Mouse (Mus musculus) limb, embryonic 11.5 days (tissue): ENCODE measurements at regions not wholly inside any gene's neighbourhood (a gene's known extent, or its start where the extent isn't known, plus 50 kb on each side); places are given as distances from the start of the nearest gene placed in this dataset.

Experiments used
- ATAC-seq: fragments of 200-750 bp; cut with Nextera tagmentation; 2 replicates; pipeline ENCODE4 v1.8.0; 2017; ENCODE audit warnings: low read depth; ENCODE audit not compliant: insufficient number of reproducible peaks, low FRiP score, low TSS enrichment
- DNase-seq: peaks from one replicate; pipeline ENCODE4 v3.0.0-alpha.2; 2015; ENCODE audit warnings: low spot score
- H3K27ac ChIP-seq: fragments of 300-500 bp; sonication (generic); replicated peaks from 2 replicates; pipeline ENCODE4 v1.5.1; 2014; ENCODE audit warnings: low read depth, mild to moderate bottlenecking, low read length
- H3K27me3 ChIP-seq: fragments of 300-500 bp; sonication (generic); 2 replicates; pipeline ENCODE4 v1.6.1; 2014; ENCODE audit warnings: mild to moderate bottlenecking, low read length, mixed read lengths; ENCODE audit not compliant: control insufficient read depth, insufficient read depth
- H3K36me3 ChIP-seq: fragments of 300-500 bp; sonication (generic); 2 replicates; pipeline ENCODE4 v1.6.1; 2014; ENCODE audit warnings: mild to moderate bottlenecking, low read length, moderate library complexity, mixed read lengths; ENCODE audit not compliant: control insufficient read depth, insufficient read depth
- H3K4me1 ChIP-seq: fragments of 300-500 bp; sonication (generic); 2 replicates; pipeline ENCODE4 v1.6.1; 2014; ENCODE audit warnings: low read length, mixed read lengths; ENCODE audit not compliant: control insufficient read depth, insufficient read depth
- H3K4me2 ChIP-seq: fragments of 300-500 bp; sonication (generic); 2 replicates; pipeline ENCODE4 v1.6.1; 2014; ENCODE audit warnings: low read depth, mild to moderate bottlenecking, moderate library complexity; ENCODE audit not compliant: severe bottlenecking
- H3K4me3 ChIP-seq: fragments of 300-500 bp; sonication (generic); 2 replicates; pipeline ENCODE4 v1.5.1; 2014; ENCODE audit warnings: low read depth, low read length
- H3K9ac ChIP-seq: fragments of 300-500 bp; sonication (generic); 2 replicates; pipeline ENCODE4 v1.6.1; 2014; ENCODE audit warnings: mild to moderate bottlenecking, low read length
- H3K9me3 ChIP-seq: fragments of 300-500 bp; sonication (generic); 2 replicates; pipeline ENCODE4 v1.6.1; 2016; ENCODE audit warnings: low read length; ENCODE audit not compliant: control insufficient read depth
- WGBS: fragments of 180-500 bp; shearing (Covaris S2); extraction: QIAGEN DNeasy Blood & Tissue Kit; methylation state at CpG from one replicate; pipeline ENCODE4 v1.1.7; 2014; 5-methylcytosine and 5-hydroxymethylcytosine counted together

- no peaks in the 10 kb centered on the region for H3K27me3 ChIP-seq
- no peak overlapping the region for H3K4me2 ChIP-seq
- H3K36me3 ChIP-seq = no peaks in the 10 kb centered on the region
- no peak for DNase-seq
- H3K9ac ChIP-seq = no peak overlapping the region
- H3K4me3 ChIP-seq = no peak overlapping the region
- WGBS = 77% methylated on average over 7 of the region's 7 CpGs
- H3K4me1 ChIP-seq = no peaks in the 10 kb centered on the region
- H3K9me3 ChIP-seq = no peaks in the 10 kb centered on the region
- H3K27ac ChIP-seq = no peak overlapping the region
- no peak for ATAC-seq
Observed at GRCm38 (mm10) chr10:92593947-92594460, 128.2 kb downstream of the Nedd1 start.

DNA sequence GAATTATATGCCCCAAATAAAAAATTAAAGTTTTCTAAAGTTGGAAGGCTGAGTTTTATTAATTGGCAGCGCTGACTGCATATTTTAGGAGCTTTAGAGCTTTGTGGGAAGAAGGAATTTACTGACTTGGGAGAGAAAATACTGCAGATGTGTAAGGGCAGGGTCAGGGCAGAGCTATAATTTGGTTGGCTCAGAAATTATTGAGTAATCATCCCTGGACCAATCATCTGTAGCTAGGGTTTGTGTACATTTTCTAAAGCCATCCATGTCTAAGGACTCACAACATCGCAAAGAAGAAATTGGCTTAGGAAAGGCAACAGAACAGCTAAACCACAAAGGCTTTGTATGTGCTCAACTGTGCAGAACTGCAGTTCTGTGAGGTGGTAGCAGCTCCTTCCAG, 143.3 kb downstream of the Nedd1 start:
- H3K9ac ChIP-seq = no peak overlapping the region
- H3K4me2 ChIP-seq = no peak overlapping the region
- 84% methylated on average over 2 of the region's 2 CpGs for WGBS
- no peaks in the 10 kb centered on the region for H3K27me3 ChIP-seq
- no peak for ATAC-seq
- H3K4me3 ChIP-seq = no peak overlapping the region
- no peaks in the 10 kb centered on the region for H3K4me1 ChIP-seq
- H3K27ac ChIP-seq = no peak overlapping the region
- no peak for DNase-seq
- no peaks in the 10 kb centered on the region for H3K9me3 ChIP-seq
- H3K36me3 ChIP-seq = no peaks in the 10 kb centered on the region

DNA sequence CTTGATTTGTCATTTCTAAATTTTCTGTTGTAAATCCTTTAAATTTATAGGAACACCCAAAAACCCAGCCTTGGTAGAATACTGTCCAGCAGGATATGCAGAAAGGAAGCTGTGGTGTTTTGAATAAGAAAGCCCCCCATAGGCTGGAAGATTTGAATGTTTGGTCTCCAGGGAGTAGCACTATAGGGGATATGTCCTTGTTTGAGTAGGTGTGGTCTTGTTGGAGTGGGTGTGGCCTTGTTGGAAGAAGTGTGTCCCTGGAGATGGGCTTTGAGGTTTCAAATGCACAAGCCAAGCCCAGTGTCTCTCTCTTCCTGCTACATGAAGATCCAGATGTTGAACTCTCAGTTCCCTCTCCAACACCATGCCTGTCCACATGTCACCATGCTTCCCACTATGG, 151.7 kb downstream of the Nedd1 start:
- Histone ChIP-seq H3K27me3 (no peaks in the 10 kb centered on the region), H3K4me2 (no peak overlapping the region), H3K36me3 (no peaks in the 10 kb centered on the region), H3K27ac (no peak overlapping the region), H3K4me3 (no peak overlapping the region), H3K4me1 (no peaks in the 10 kb centered on the region), H3K9ac (no peak overlapping the region), H3K9me3 (no peaks in the 10 kb centered on the region)
- ATAC-seq (no peak), DNase-seq (no peak)

- no peak overlapping the region for H3K4me3 ChIP-seq
- no peak overlapping the region for H3K4me2 ChIP-seq
- no peaks in the 10 kb centered on the region for H3K9me3 ChIP-seq
- DNase-seq = peak; percentile 27
- no peaks in the 10 kb centered on the region for H3K27me3 ChIP-seq
- no peaks in the 10 kb centered on the region for H3K36me3 ChIP-seq
- ATAC-seq = no peak
- peaks cover 3% of the 10 kb centered on the region; the same call in 1 of the 2 replicates for H3K4me1 ChIP-seq
- 65% methylated on average over 4 of the region's 4 CpGs for WGBS
- H3K9ac ChIP-seq = no peak overlapping the region
- H3K27ac ChIP-seq = no peak overlapping the region
Observed at GRCm38 (mm10) chr10:92557463-92557862, 164.8 kb downstream of the Nedd1 start.

DNA sequence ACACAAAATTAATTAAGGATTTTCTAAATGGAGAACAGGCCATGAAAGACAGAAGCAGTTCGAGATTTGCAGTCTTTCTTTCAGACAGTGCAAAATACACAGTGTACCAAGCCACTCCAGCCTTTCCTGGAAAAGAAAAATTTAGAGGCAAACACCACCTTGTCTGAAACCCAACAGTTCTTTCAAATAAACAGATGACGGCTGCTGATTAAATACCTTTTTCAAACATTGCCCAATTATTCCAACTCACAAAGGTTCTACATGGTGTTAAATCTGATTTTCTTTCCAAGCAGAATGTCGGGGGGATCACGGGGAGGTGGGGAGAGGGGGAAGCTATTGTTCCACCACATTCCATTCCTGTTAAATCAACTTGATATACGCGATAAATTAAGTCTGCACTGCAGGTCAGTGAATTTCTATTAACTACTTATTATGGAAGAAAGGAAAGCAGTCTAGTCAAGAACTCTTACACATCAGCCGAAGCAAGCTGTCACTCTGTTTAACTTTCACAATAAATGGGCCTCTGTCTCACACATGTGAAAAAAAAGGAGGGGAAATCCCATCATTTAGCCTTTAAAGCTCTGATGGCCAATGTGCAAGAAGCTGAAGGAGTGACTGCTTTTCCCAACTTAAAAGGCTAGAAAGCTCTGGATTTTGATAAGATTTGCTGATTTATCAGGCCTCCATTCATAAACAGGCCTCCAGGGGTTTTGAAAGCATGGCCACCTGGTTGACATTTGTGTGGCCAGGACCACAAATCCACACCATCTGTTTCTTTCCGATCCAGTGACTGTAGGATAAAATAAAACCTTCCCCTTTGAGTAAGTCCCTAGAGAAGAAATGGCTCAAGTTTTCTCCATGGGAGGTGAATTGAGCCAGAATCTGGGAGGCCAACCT, 165.4 kb downstream of the Nedd1 start:
- peak overlapping the region; percentile 17; the same call in 1 of the 2 replicates for H3K4me2 ChIP-seq
- no peak overlapping the region for H3K27ac ChIP-seq
- H3K9ac ChIP-seq = no peak overlapping the region
- no peaks in the 10 kb centered on the region for H3K36me3 ChIP-seq
- ATAC-seq (peak; percentile 47; the same call in 1 of the 2 replicates), DNase-seq (peak; percentile 43)
- H3K9me3 ChIP-seq = no peaks in the 10 kb centered on the region
- H3K27me3 ChIP-seq = no peaks in the 10 kb centered on the region
- no peak overlapping the region for H3K4me3 ChIP-seq
- 27% methylated on average over 8 of the region's 8 CpGs for WGBS
- peaks cover 3% of the 10 kb centered on the region; the same call in 1 of the 2 replicates for H3K4me1 ChIP-seq

GRCm38 (mm10) chr10:92555727-92556525, 166.3 kb downstream of the Nedd1 start:
- no peak overlapping the region for H3K27ac ChIP-seq
- H3K4me2 ChIP-seq = peak overlapping the region; percentile 17; the same call in 1 of the 2 replicates

GRCm38 (mm10) chr10:92553966-92554365, 168.3 kb downstream of the Nedd1 start:
- ATAC-seq (no peak), DNase-seq (no peak)
- H3K27me3 ChIP-seq = no peaks in the 10 kb centered on the region
- no peak overlapping the region for H3K4me2 ChIP-seq
- no peaks in the 10 kb centered on the region for H3K9me3 ChIP-seq
- no peak overlapping the region for H3K27ac ChIP-seq
- no peaks in the 10 kb centered on the region for H3K36me3 ChIP-seq
- no peak overlapping the region for H3K4me3 ChIP-seq
- H3K4me1 ChIP-seq = peaks cover 3% of the 10 kb centered on the region; the same call in 1 of the 2 replicates
- WGBS = 89% methylated on average over 3 of the region's 3 CpGs
- H3K9ac ChIP-seq = no peak overlapping the region

More at GRCm38 (mm10) chr10:92555727-92556525, 166.3 kb downstream of the Nedd1 start:
- Histone ChIP-seq H3K27me3 (no peaks in the 10 kb centered on the region), H3K9me3 (no peaks in the 10 kb centered on the region), H3K4me1 (peaks cover 3% of the 10 kb centered on the region; the same call in 1 of the 2 replicates), H3K36me3 (no peaks in the 10 kb centered on the region), H3K9ac (no peak overlapping the region), H3K4me3 (no peak overlapping the region)
- ATAC-seq = no peak
- DNase-seq = no peak
- WGBS = 38% methylated on average over 13 of the region's 13 CpGs

DNA sequence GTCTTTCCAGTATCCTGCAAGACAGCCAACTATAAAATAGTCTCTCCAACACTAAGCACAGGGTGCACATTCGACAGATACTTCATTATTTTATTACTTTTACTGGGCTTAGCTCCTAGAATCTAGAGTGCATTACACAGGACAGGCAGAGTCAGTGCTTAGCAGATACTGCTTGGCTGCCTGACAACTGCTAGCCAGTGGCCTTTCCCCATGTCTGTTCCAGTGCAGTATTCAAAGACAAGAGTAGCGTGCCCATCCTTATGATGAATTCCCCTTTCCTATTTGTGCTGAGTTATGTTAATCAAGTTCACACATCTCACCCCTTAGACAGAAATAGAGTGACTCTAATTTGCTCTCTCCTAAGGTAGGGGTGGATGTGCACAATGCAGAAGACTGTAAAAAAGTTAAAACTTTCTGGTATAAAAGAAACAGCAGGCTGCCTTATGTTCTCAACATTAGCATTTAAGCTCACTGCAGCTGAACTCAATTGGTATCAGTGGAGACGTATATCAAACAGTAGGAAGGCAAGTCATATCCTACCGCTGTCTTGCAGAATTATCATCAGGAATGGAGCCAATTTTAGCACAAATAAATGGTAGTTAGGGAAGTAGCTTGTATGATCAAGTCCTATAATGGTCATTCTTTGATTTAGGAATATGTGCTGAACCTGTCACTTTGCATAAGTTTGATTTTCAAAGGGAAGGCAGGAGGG, 173.2 kb downstream of the Nedd1 start:
- no peak overlapping the region for H3K4me2 ChIP-seq
- no peaks in the 10 kb centered on the region for H3K36me3 ChIP-seq
- H3K9ac ChIP-seq = no peak overlapping the region
- 82% methylated on average over 4 of the region's 4 CpGs for WGBS
- H3K4me1 ChIP-seq = no peaks in the 10 kb centered on the region
- ATAC-seq (no peak), DNase-seq (no peak)
- no peaks in the 10 kb centered on the region for H3K27me3 ChIP-seq
- no peak overlapping the region for H3K4me3 ChIP-seq
- H3K27ac ChIP-seq = no peak overlapping the region
- H3K9me3 ChIP-seq = no peaks in the 10 kb centered on the region
